Mouse (Mus musculus): ENCODE results near the gene Kat7.

Kat7 gene

GRCm38 (mm10) chr11:95333805-95334204 lies 23.8 kb upstream of the Kat7 start:
- no peak for DNase-seq (ENCODE audit: low spot score)

- no peak for DNase-seq (ENCODE audit: low spot score)
Observed at GRCm38 (mm10) chr11:95333209-95333608, 23.2 kb upstream of the Kat7 start.

- no peak for DNase-seq (ENCODE audit: low spot score)
Observed at GRCm38 (mm10) chr11:95330662-95331061, 20.6 kb upstream of the Kat7 start.

GRCm38 (mm10) chr11:95328629-95329028 lies 18.6 kb upstream of the Kat7 start:
- DNase-seq (ENCODE audit: low spot score): no peak

- no peak for DNase-seq (ENCODE audit: low spot score)
Observed at GRCm38 (mm10) chr11:95326243-95326642, 16.2 kb upstream of the Kat7 start.

GRCm38 (mm10) chr11:95325832-95326231 lies 15.8 kb upstream of the Kat7 start:
- DNase-seq (ENCODE audit: low spot score): no peak

GRCm38 (mm10) chr11:95324181-95324580 lies 14.1 kb upstream of the Kat7 start:
- no peak for DNase-seq (ENCODE audit: low spot score)

- DNase-seq (ENCODE audit: low spot score): no peak
Observed at GRCm38 (mm10) chr11:95320010-95320409, 10.0 kb upstream of the Kat7 start.

- DNase-seq (ENCODE audit: low spot score): peak; percentile 33
Observed at GRCm38 (mm10) chr11:95319506-95319905, 9.5 kb upstream of the Kat7 start.

- DNase-seq (ENCODE audit: low spot score): no peak
Observed at GRCm38 (mm10) chr11:95318116-95318515, 8.1 kb upstream of the Kat7 start.

GRCm38 (mm10) chr11:95315215-95315955 lies 5.3 kb upstream of the Kat7 start:
- DNase-seq (ENCODE audit: low spot score): peak; percentile 49

- no peak for DNase-seq (ENCODE audit: low spot score)
Observed at GRCm38 (mm10) chr11:95311425-95311807, 1.4 kb upstream of the Kat7 start.

GRCm38 (mm10) chr11:95310648-95311424 lies 790 bp upstream of the Kat7 start:
- DNase-seq (ENCODE audit: low spot score): no peak

- DNase-seq (ENCODE audit: low spot score): peak; percentile 98
Observed at GRCm38 (mm10) chr11:95309510-95310006, 488 bp downstream of the Kat7 start.

- no peak for DNase-seq (ENCODE audit: low spot score)
Observed at GRCm38 (mm10) chr11:95307526-95307925, 2.5 kb downstream of the Kat7 start.

GRCm38 (mm10) chr11:95305600-95305999 lies 4.4 kb downstream of the Kat7 start:
- no peak for DNase-seq (ENCODE audit: low spot score)

- no peak for DNase-seq (ENCODE audit: low spot score)
Observed at GRCm38 (mm10) chr11:95301772-95302171, 8.3 kb downstream of the Kat7 start.

GRCm38 (mm10) chr11:95299886-95300285 lies 10.2 kb downstream of the Kat7 start:
- DNase-seq (ENCODE audit: low spot score): no peak

GRCm38 (mm10) chr11:95298146-95298545 lies 11.9 kb downstream of the Kat7 start:
- no peak for DNase-seq (ENCODE audit: low spot score)

- no peak for DNase-seq (ENCODE audit: low spot score)
Observed at GRCm38 (mm10) chr11:95295736-95296135, 14.3 kb downstream of the Kat7 start.

GRCm38 (mm10) chr11:95293017-95293624 lies 16.9 kb downstream of the Kat7 start:
- DNase-seq (ENCODE audit: low spot score): no peak

- no peak for DNase-seq (ENCODE audit: low spot score)
Observed at GRCm38 (mm10) chr11:95291998-95292397, 18.0 kb downstream of the Kat7 start.

GRCm38 (mm10) chr11:95282331-95282730 lies 27.7 kb downstream of the Kat7 start:
- no peak for DNase-seq (ENCODE audit: low spot score)
